Mouse (Mus musculus) cerebellum, adult 2 months (tissue): Measurements from ENCODE around the gene Ovca2.

ENCODE experiments used
- CTCF ChIP-seq: fragments of 200-500 bp; IDR thresholded peaks from 2 replicates; pipeline ENCODE4 v1.5.1; 2011; ENCODE audit warnings: low read depth, mild to moderate bottlenecking, control low read depth, low read length, moderate library complexity, borderline replicate concordance; ENCODE audit not compliant: insufficient read depth
- POLR2A ChIP-seq: fragments of 200-500 bp; IDR thresholded peaks from 2 replicates; pipeline ENCODE4 v1.6.1; 2011; ENCODE audit warnings: low read length, control low read depth, borderline replicate concordance; ENCODE audit not compliant: insufficient read depth

GRCm38 (mm10) chr11:75203926-75204325, 25.3 kb upstream of the Ovca2 start:
- no peak for TF ChIP-seq CTCF
- no peak for TF ChIP-seq POLR2A
